Mouse (Mus musculus) spleen, embryonic (tissue): ENCODE measurements at regions not wholly inside any gene's neighbourhood (a gene's known extent, or its start where the extent isn't known, plus 50 kb on each side); places are given as distances from the start of the nearest gene placed in this dataset.
"Not testable (repeated sequence)": the region's sequence is repeated elsewhere in the genome, so short reads cannot be mapped to it uniquely, and the experiment has no call there.

ENCODE experiments used
- CTCF ChIA-PET: fragments of 350-600 bp; sonication (Branson Sonifier 250); formaldehyde crosslinking; loops from one replicate; lab custom pipeline; 2022; lab: Charles Lee

DNA sequence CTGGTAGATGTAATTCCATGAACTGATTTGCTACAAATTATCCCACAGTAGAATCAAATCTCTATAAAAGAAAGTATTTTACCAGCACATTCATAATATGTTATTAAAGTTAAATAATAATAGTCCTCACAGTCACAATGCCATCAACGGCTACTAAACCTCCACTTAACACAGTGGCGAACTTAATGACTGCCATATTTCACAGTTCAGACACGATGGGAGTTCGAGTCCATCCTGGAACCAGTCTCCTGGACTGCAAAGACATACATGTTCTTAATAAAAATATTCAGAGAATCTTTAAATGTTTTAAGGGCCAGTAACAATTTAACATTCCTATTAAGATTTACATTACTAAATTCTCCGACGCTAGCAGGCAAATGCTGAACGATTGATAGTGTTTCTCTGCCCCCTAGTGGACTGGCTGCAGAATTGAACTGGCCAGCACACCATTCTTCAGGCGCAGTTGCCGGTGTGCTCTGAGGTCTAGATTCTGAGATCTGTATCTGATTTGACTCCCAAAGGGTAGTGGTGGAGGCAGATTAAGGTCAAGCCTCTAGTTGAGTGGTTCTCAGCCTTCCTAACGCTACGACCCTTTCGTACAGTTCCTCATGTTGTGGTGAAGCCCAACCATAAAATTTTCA, 182.3 kb downstream of the Csl start:
- CTCF ChIA-PET = interaction anchor here (1.1 kb wide), 1 partner anchor 415 kb away, joined by 3 read pairs; no protein-coding TSS in a partner anchor

DNA sequence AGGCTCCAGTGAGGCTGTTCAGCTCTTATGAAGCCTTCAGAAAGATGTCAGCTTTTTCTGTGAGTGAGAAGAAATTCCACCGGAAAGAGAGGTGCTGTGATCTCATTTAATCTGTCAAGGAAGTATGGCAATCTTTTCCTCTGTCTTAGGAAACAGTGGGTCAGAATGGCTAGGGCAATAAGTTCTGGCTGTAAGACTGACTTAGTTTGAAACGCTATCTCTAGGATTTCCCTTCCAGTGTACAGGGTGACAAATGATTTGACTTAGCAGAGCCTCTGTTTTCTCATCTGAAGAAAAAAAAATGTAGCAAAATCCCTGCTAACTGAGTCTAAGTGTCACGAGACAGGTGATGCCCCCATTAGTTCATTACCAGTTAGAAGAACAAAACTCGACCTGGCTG, 181.1 kb downstream of the Csl start:
- CTCF ChIA-PET = interaction anchor here (1.0 to 1.1 kb wide), 2 partner anchors 412 to 416 kb away, joined by 3 read pairs; no protein-coding TSS in a partner anchor

DNA sequence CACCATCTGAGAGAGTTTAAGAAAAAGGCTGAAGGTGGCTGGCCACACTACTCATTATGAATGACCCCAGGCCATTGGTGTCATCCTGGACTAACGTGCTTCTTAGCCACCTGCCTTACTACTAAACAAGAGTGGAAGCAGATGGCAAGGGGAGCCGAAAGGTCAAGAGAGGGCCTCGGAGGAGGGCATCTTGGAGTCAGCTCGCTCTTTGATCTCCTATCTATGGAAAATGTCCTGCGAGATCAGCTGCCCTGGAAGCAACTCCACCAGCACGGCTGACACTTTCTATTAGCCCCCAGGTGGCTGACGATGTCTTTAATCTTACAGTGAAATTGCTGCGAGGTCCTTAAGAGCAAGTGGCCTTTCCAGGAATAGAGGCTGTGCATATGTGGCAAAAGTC, 179.3 kb downstream of the Csl start:
- CTCF ChIA-PET = no interaction called here

DNA sequence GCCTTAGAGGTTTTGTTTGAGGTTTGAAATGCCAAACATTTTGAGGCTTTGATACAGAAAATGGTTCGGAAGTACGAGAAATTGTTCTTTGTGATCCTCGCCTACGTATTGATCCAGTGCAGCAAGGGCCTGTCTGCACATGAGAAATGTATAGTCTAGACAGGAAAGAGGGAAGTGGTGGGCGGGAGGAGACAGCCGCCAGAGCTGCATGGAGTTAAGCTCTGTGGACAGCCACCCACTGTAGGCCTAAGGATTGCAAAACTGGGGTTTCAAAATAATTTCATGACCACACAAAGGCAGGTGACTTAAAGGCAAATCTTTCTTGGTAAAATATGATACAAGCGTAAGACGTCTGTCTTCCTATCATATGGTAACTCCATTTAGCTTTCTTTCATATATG, 178.4 kb downstream of the Csl start:
- CTCF ChIA-PET = interaction anchor here (0.8 kb wide), 1 partner anchor 188 kb away, joined by 8 read pairs; no protein-coding TSS in a partner anchor

DNA sequence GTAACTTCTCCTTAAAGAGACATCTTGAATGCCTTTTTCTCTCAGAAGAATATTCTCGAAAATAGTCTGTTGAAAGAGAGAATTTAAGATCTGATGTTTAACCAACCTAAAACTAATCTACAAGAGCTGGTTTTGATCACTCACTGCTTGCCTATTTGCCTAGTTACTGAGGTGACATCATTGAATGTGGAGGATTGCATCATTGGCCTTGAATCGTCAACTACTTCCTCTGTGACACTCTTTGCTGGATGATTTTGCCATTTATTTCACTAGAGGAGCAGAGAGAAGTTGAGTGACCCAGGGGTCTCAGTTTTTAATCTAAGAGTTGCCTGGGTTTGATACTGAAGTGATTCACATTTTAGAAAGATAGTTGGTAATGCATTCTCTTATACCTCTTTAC, 174.6 kb downstream of the Csl start:
- CTCF ChIA-PET = no interaction called here

DNA sequence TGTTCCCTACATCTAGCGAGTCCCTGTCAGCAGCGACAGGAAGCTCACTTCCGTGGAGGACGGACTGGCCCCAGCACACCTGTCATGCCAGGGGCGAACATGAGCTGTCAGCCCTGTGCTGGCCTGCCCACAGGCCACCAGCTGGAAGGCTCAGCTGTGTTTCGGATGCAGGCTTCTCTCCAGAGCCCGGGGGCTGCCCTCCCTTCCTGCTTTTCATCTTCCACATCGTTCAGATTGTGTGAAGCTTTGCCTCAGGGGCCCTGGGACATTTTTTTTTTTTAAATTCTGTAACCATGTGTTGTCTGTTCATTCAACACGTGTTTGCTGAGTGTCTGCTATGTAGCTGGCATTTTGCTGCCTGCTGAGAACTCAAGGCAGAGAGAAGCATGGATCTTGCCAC, 167.2 kb downstream of the Csl start:
- CTCF ChIA-PET = interaction anchor here (0.8 kb wide), 1 partner anchor 24 kb away, joined by 3 read pairs; no protein-coding TSS in a partner anchor

DNA sequence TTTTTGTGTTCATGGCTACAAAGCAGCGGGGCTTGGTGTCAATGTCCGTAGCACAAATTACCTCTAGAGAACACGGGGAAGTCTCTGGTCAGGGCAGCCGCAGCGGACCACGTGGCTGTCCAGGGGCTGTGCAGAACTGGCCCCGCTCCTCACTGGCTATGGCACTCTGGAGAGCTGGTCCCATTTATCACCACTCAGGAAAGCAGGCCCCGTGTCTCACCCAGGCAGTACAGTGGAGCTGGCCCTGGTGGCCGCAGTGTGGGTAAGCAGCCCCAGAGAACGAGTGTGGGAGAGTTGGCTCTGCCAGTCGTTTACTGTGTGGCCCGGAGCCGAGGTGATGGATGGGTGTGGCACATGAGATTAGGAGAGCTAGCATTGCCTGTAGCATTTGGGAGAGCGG, 163.8 kb downstream of the Csl start:
- CTCF ChIA-PET = no interaction called here

DNA sequence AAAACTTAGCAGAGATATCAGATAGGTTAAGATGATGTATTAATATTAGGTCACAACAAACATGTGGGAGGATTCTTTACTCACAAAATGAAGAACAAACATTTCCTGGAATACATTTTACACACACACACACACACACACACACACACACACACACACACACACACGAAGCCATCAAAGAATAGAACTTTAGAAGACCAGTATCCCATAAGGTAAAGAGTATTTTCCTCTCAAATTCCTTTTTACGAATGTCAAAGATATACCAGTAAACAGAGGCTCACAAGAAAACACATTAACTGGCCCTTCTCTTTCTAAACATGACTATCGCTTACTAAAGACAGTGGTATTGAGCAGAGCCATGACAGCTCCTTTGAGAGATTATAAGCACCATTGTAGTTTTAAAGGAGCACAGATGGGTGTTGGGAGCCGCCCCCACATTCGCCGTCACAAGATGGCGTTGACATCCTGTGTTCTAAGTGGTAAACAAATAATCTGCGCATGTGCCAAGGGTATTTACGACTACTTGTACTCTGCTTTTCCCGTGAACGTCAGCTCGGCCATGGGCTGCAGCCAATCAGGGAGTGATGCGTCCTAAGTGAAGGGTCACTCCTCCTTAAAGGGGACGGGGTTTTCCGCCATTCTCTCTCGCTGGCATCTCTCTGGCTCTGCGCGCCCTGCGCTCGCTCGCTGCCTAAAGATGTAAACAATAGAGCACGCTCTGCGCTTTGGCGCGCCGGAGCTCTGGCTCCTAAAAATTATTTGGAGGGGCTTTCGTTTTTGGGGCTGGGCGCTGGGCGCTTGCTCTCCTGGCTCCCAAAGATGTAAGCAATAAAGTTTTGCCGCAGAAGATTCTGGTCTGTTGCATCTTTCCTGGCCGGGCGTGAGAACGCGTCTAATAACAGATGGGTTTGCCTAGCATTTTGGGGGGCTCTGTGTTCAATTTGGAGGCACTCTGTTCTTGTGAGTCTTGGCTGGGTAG, 160.0 kb downstream of the Csl start:
- CTCF ChIA-PET = not testable (repeated sequence)

DNA sequence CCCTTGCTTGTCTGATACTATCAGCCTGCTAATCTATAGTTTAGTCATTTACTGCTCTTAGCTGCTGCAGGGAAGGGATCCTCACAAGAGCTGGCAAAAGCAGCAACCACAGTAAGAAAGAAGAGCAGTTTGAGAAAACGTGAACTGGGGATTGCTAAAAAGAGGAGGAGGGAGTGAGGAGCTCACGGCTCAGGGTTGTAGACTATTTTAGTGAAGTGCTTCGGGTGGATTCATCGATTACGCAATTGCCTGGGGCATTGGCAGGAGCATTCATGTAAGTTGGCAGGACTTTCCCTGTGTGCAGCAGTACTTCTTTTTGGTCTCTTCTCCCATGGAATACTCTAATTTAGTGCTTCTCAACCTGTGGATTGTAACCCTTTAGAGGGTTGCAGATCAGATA, 157.1 kb downstream of the Csl start:
- CTCF ChIA-PET = no interaction called here

DNA sequence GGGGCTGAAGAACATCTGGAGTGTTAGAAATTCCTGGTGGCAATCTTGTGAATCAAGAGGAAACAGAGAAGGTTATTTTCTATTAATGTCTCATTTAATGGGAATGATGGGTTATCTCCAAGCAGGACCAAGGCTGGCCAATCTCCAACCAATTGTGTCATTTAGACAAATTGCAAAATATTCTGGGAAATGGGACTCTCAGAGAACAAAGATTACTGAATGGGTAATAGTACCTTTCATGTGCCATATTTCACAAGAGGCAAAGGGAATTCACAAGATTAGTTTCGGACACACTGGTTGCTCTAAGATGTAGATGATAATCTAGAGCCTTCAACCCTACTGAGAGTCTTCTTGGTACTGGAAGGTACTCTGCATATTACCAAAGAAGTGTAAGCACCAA, 155.3 kb downstream of the Csl start:
- CTCF ChIA-PET = no interaction called here

DNA sequence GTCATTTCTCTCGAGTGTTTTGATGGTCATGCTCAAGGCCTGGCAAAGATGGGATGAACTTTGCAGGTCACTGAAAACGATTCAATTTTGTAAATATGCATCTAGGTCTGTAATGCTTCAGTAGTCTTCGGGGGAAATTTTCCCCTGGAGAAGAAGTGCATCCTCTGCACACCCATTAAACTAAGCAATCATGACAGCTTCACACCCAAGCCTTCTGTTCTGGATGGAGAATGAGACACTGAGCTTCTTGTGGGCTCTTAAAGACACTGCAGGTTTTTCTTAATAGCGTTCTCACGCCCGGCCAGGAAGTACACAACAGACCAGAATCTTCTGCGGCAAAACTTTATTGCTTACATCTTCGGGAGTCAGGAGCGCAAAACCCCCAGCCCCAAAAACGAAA, 151.0 kb downstream of the Csl start:
- CTCF ChIA-PET = no interaction called here

DNA sequence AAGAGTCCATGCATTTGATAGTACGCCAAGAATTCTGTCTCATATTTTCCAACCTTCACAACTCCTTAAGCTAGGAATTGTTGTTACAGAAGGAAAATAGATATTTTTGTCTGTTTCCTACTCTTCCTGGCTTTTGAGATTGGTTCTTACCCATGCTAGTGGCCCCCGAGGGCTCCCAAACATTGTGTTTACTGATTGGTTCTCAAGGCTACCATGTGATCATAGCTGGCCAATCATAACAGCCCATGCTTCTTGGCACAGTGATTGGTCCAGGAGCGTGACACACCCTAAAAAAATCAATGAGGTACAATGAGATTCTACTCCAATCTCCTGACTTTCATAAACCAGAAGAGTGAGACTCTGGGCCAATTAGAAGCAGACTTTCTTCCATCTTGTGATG, 150.0 kb downstream of the Csl start:
- CTCF ChIA-PET = no interaction called here

DNA sequence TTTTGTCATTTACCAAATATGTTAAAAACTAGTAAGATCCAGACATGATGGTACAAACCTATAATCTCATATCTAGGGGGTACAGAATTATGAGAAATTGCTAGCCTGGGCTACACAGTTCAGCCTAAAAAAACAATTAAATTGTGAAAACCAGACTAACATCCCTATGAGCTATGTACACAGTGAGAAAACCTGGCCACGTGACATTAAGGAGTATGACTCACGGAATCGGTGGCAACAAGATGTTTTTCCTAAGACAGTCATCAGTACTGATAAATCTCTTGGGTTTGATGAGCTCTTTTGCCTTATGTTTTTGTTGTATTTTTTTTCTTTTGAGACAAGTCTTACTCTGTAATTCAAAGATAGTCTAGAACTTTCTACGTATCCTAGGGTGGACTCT, 148.6 kb downstream of the Csl start:
- CTCF ChIA-PET = interaction anchor here (0.6 kb wide), 1 partner anchor 459 kb away, joined by 6 read pairs; no protein-coding TSS in a partner anchor

DNA sequence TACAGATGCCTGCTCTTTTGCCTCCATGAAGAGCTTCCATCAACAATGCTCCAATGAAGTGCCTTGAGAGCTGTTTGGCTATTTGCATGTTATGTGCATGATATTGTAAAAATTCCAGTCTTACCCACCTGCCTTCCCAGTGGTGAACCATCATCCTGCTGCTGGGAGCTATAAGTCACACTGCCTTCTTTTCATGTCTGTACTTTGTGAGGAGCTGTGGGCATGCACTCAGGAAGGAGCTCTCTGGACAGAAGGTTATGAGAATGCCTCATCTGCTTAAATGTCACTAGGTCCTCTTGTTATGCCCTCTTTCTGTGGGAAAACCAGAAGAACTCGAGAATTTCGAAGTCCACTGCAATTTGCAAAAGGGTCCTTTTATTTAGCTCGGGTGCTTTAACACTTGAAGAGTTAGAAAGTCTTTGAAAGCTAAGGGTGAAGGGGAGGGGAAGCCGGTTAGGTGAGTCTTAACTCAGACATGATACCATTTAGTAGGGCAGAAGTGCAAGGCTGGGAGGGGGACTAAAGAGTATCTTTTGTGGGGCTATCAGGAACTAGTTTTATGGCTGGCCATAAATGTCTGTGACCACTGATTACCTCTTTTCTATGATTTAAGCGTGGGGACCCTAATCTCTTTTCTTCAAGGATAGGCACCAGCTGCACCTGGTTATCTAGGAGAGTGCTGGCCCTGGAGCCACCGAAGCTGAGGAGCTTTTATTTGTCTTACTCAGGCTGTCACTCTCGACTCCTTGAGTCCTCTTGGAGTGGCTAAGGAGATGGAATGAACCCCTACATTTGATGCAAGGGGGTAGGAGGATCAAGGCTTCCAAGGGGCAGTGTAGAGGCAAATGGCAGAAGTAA, 144.8 kb downstream of the Csl start:
- CTCF ChIA-PET = no interaction called here

DNA sequence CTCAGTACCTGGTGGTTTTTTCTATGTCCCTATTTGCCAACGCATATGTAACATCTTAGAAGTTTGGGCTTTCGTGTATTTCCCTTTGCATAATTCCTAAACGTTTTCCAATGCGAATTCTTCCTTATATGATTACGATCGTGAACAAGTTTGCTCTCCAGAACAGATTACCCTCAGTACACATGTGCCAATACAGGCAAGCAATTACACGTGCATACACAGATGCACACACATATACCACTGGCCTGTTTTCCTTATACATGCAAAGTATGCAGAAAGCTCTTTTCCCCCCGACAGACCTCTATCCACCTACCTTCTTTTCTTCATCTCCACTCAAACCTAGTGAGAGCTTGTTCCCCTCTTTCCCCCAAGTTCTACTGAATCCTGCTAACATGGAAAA, 144.1 kb downstream of the Csl start:
- CTCF ChIA-PET = interaction anchor here (1.1 kb wide), 1 partner anchor 453 kb away, joined by 3 read pairs; no protein-coding TSS in a partner anchor

DNA sequence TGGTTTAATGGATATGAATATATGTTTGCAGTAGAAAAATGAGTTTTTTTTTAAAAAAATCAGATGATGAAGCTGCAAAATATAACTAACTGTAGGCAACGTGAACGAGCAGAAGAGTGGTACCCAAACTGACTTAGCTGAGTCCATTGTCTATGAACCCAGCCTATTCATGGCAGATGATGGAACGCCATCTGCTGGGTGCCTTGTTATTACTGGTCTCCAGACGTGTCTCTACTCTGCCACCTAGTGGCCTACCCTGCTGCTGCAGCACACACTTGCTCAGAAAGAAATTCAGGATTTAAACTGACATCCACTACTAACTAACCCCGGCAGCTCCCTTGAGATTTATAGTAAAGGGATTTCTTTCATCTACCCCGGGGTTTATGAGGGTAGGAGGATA, 143.7 kb downstream of the Csl start:
- CTCF ChIA-PET = interaction anchor here (0.6 to 1.1 kb wide), 2 partner anchors 24 to 454 kb away, joined by 3 read pairs; no protein-coding TSS in a partner anchor

DNA sequence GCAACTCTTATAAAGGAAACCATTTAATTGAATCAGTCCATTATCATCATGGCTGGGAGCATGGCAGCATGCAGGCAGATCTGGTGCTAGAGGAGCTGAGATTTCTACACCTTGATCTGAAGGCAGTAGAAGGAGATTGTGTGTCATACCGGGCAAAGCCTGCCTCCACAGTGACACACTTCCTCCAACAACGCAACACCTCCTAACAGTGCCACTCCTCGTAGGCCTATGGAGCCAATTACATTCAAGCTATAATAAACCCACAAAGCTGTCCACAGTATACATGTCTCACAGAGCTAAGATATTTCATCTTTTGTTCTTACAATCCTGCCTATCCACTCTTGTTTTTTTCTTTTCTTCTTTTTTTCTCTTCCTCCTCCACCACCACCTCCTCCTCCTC, 141.8 kb downstream of the Csl start:
- CTCF ChIA-PET = interaction anchor here (0.6 kb wide), 1 partner anchor 426 kb away, joined by 3 read pairs; no protein-coding TSS in a partner anchor

DNA sequence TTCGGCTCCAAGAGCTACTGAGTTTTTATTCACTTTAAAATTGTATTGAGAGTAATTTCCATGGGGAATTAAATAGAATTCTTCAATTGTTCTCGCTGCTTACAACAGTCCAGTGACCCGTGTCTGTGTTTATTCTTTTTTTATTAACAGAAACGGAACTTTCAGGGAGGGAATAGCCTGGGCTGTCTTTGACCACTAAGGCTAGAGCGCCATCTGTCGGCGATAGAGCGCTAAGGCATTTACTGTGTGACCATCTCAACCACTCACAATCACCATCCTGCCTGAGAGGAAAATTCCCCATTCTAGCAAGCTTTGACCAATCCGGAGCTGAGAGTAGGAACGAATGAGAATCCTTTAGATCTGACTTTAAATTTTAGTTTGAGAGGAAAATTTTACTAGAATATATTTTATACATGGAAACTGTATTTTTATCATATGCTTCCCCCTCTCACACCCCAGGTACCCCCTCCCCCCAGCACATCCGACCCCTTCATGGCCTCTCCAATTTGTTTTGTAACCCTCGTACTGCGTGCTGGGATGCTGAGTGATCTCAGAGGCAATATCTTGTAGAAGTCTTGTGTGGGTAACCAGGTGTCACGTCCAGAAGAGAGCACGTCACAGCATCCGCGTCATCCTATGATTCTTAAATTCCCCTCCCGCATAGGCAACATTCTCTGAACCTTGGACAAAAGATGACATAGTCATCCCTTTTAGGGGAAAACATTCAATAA, 139.9 kb downstream of the Csl start:
- CTCF ChIA-PET = no interaction called here

DNA sequence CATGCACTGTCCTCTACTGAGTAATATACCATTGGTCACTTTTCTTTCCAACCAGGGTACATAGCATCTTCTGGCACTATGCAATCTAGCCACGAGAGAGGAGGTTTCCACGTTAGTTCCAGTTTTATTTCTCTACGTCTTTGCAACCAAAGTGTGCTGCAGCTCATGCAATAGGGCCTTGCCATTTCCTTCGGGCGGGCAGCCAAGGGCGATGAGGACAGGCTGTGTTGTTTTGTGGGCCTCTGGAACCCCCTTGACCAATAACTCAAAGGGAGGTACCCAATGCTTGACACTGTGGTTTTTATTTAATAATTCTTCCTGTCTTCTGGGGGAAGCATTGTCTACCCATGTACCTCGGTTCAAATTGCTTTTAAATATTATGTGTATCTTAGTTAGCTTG, 139.0 kb downstream of the Csl start:
- CTCF ChIA-PET = interaction anchor here (0.5 kb wide), 1 partner anchor 462 kb away, joined by 5 read pairs; no protein-coding TSS in a partner anchor

DNA sequence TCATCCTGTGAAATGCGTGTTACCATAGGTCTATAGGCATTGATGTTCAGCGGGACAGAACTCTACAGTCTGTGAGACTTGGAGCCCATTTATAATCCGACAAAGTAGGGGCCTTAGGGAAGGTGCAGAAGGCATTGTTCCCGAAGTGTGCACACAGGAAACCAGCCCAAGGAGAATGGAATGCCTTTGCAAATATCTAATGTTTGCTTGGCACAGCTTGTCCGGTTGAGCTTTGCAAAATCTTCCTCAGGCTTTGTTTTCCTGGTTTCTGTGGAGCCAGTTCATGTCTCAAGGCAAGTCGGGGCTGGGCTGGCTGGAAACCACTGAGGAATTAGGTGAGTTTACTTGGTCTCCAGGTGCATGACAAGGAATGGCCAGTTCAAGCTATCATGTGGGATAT, 132.1 kb downstream of the Csl start:
- CTCF ChIA-PET = interaction anchor here (0.6 to 0.7 kb wide), 2 partner anchors 290 to 1248 kb away, joined by 3 to 7 read pairs; no protein-coding TSS in a partner anchor
